Mouse (Mus musculus): ENCODE results near the gene Ptprn. TPM values are rescaled to one million over a fixed set of nuclear protein-coding genes. Genes with fewer than 3 reads are reported as not detected.
A peak's percentile ranks its signal among the peaks of the same experiment; 100 is the strongest.

Gene Ptprn
- polyA plus RNA-seq, 1 experiment from 2014 or later: 2.0 TPM

DNA sequence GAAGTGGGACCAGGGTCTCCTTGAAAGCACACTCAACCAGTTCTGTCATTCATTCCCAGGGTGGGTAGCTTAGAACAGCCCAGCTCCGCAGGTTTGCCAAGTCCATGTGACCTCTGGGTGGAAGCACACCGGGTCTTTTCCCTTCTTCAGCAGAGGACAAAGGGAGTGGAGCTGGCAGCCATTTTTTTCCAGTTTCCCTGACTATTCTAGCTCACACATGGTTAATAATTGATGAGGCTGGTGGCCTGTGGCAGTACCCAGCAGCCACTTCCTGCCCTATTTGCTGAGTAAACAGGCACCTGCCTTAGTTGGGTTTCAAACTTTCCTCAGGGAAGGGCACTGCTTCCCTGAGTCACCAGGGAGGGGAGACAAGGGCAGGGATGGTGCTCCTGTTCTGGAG is 49.9 kb downstream of the Ptprn start:
- Histone ChIP-seq H3K4me1 (ENCODE audit: control insufficient read depth, insufficient read depth, low read length) (peaks cover 23% of the 10 kb centered on the region), H3K36me3 (ENCODE audit: control insufficient read depth, insufficient read depth, low read length) (peaks cover 40% of the 10 kb centered on the region), H3K4me3 (ENCODE audit: low read depth, low read length) (no peak overlapping the region), H3K27ac (replicated peaks; ENCODE audit: low read depth, low read length) (no peak overlapping the region), H3K4me2 (ENCODE audit: low read depth, low read length) (no peak overlapping the region), H3K27me3 (replicated peaks; ENCODE audit: control insufficient read depth, insufficient read depth, low read length) (peaks cover 30% of the 10 kb centered on the region), H3K9me3 (ENCODE audit: control insufficient read depth, low read length) (no peaks in the 10 kb centered on the region), H3K9ac (ENCODE audit: low read depth, low read length) (no peak overlapping the region)
- WGBS: 82% methylated on average over 2 of the region's 2 CpGs
- ATAC-seq (ENCODE audit: low read depth) (no peak), DNase-seq (ENCODE audit: low spot score) (no peak)

DNA sequence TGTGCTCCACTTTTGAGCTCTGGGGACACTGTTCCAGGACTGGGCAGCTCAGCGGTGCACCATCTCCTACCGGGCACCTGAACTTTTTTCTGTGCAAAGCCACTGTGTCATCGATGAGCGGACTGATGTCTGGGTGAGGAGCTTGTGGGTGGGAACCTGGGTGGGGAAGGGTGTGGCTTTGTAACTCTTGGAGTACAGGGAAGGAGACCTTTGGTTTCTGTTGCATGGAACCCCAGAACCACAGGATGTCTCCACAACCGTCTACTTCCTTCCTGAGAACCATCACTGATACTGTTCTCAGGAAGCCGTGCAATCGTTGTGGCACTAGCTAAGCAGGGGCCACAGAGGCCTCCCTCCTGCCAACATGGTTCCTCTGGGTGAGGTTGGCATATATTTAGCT is 51.2 kb downstream of the Ptprn start:
- WGBS: 88% methylated on average over 7 of the region's 7 CpGs
- peaks cover 40% of the 10 kb centered on the region for H3K36me3 ChIP-seq (ENCODE audit: control insufficient read depth, insufficient read depth, low read length)
- H3K4me1 ChIP-seq (ENCODE audit: control insufficient read depth, insufficient read depth, low read length): peaks cover 24% of the 10 kb centered on the region
- DNase-seq (ENCODE audit: low spot score): no peak
- ATAC-seq (ENCODE audit: low read depth): no peak
- no peak overlapping the region for H3K27ac ChIP-seq (replicated peaks; ENCODE audit: low read depth, low read length)
- H3K4me2 ChIP-seq (ENCODE audit: low read depth, low read length): no peak overlapping the region
- H3K4me3 ChIP-seq (ENCODE audit: low read depth, low read length): no peak overlapping the region
- H3K27me3 ChIP-seq (replicated peaks; ENCODE audit: control insufficient read depth, insufficient read depth, low read length): peaks cover 16% of the 10 kb centered on the region
- H3K9ac ChIP-seq (ENCODE audit: low read depth, low read length): no peak overlapping the region
- H3K9me3 ChIP-seq (ENCODE audit: control insufficient read depth, low read length): no peaks in the 10 kb centered on the region

DNA sequence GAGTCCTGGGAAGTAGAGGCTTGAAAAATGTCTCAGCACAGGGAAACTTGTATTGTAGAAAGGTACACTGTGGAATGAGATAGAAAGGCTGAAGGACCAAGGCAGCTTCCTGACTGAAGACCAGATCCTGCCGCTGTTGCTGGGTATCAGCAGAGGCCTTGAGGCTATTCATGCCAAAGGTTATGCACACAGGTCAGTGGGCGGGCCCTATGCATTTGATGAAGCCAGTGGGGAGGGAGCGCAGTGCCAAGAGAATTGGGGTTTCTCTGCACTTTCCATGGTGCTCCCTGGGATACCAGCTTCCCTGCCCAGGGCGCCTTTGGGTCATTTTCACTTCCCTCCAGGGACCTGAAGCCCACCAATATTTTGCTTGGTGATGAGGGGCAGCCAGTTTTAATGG is 51.8 kb downstream of the Ptprn start:
- Histone ChIP-seq H3K4me2 (ENCODE audit: low read depth, low read length) (no peak overlapping the region), H3K4me3 (ENCODE audit: low read depth, low read length) (no peak overlapping the region)

DNA sequence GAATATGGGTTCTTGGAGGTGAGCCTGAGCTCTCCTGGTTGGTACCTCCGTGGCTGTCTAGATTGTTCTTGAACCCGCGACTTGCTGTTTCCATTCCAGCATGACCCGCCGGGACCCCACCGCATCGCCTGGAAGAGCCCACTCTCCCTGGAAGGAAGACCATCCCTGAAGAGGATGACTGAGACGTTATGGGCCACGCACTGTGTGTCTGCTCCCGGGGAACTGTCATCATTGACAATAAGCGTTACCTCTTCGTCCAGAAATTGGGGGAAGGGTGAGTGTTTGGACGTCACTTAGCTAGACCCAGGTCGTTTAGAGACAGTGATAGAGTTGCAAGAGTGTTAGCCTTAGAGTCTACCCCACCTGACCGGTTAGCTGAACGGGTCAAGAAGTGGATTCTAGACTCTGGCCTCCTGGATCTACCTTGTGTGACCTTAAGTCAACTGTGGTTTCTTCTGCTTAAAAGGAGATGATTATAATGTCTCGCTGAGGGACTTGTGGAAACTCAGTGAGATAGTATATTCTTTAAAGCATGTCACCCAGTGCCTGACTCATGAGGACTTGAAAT is 53.1 kb downstream of the Ptprn start:
- H3K36me3 ChIP-seq (ENCODE audit: control insufficient read depth, insufficient read depth, low read length): peaks cover 40% of the 10 kb centered on the region
- H3K9ac ChIP-seq (ENCODE audit: low read depth, low read length): peak overlapping the region; percentile 94
- peak overlapping the region; percentile 80 for H3K4me3 ChIP-seq (ENCODE audit: low read depth, low read length)
- H3K4me2 ChIP-seq (ENCODE audit: low read depth, low read length): peak overlapping the region; percentile 82
- ATAC-seq (ENCODE audit: low read depth) (no peak), DNase-seq (ENCODE audit: low spot score) (no peak)
- no peaks in the 10 kb centered on the region for H3K9me3 ChIP-seq (ENCODE audit: control insufficient read depth, low read length)
- no peak overlapping the region for H3K27ac ChIP-seq (replicated peaks; ENCODE audit: low read depth, low read length)
- H3K27me3 ChIP-seq (replicated peaks; ENCODE audit: control insufficient read depth, insufficient read depth, low read length): no peaks in the 10 kb centered on the region
- WGBS: 15% methylated on average over 17 of the region's 17 CpGs
- H3K4me1 ChIP-seq (ENCODE audit: control insufficient read depth, insufficient read depth, low read length): peaks cover 23% of the 10 kb centered on the region

More for the DNA sequence above, 51.8 kb downstream of the Ptprn start:
- Histone ChIP-seq H3K27ac (replicated peaks; ENCODE audit: low read depth, low read length) (no peak overlapping the region), H3K36me3 (ENCODE audit: control insufficient read depth, insufficient read depth, low read length) (peaks cover 40% of the 10 kb centered on the region), H3K9ac (ENCODE audit: low read depth, low read length) (no peak overlapping the region), H3K9me3 (ENCODE audit: control insufficient read depth, low read length) (no peaks in the 10 kb centered on the region), H3K27me3 (replicated peaks; ENCODE audit: control insufficient read depth, insufficient read depth, low read length) (peaks cover 11% of the 10 kb centered on the region), H3K4me1 (ENCODE audit: control insufficient read depth, insufficient read depth, low read length) (peaks cover 23% of the 10 kb centered on the region)
- no peak for ATAC-seq (ENCODE audit: low read depth)
- DNase-seq (ENCODE audit: low spot score): no peak
- WGBS: 83% methylated on average over 4 of the region's 4 CpGs

DNA sequence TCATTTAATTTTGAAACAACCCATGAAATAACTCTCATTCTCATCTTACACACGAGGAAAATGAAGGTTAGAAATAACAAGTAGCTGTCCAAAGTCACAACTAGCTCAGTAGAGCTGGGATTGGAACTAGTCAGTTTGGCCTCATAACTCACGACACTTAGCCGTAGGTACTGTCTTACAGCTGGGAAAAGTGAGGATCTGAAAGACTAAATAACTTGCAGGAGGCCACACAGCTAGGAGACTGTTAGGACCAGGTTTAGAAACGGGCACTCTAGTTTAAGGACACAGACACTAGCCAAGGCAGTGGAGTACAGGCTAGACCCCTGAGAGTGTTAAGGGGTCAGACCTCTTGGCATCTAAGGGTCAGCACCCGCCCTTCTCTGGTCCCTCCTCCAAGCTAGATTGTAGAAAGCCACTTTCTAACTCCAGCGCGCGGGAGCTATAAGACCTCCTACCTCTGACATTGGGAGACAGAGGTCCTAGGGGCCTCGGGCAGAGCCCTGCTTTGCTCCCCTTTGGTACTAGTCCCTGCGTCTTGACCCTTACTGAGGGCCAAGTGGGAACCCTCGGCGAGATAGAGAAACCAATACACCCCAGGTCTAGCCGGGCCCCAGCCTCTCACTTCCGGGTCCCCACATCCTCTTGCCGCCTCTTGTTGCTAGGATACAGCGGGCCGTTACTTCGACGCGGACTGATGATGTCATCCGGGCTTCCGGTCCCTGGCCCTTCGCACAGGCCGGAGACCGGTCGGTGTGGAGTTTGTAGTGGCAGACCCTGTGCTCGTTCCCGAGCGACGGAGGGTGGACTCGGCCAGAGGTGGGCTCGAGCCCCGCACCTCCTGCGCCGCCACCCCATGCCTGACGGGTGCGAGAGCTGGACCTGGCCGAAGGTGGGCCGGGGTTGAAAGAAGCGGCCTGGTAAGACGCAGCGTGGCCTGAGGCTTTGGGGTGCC is 53.9 kb downstream of the Ptprn start, which contains the start of the genes Glb1l and Stk16:
Gene Glb1l, minus strand, starts transcription at position 678 of the 952 bp plus-strand sequence.
Gene Stk16, plus strand, starts transcription at position 703 of the 952 bp plus-strand sequence.
- peaks cover 23% of the 10 kb centered on the region for H3K4me1 ChIP-seq (ENCODE audit: control insufficient read depth, insufficient read depth, low read length)
- 6% methylated on average over 40 of the region's 42 CpGs for whole genome bisulfite sequencing

DNA sequence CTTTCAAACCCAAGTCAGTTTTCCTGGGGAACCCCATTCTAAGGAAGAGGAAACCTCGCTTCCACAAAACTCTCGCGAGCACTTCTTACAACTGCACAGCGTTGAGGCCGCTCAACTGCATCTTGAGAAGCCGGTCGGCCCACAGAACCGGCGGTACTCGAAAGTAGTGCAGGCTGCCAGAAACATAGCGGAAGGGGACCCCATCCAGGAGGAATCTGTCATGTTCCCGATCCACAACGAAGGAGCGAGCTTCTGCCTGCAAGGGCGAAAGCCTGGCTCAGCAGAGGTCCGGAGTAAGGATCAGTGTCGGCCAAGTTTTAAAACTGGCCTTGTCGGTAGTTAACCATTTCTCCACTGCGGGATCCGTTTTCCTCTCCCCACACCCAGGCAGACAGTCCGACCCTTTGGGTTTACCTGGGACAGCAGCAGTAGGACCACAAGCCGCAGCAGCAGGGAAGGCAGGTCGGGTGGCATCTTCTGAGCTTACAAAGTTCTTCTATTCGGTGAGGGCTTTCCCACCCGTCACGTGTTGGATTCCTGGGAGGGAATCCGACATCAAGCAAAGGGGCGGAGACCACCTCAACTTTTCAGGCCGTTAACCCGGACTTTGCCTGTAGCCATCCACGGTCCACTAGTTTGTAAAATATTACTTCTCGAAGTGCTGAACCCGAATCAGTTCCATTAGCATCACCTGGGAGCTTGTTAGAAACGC is 55.2 kb downstream of the Ptprn start:
- no peak for ATAC-seq (ENCODE audit: low read depth)
- peak overlapping the region; percentile 82 for H3K4me2 ChIP-seq (ENCODE audit: low read depth, low read length)
- WGBS: 14% methylated on average over 34 of the region's 34 CpGs
- peak overlapping the region; percentile 63 for H3K27ac ChIP-seq (replicated peaks; ENCODE audit: low read depth, low read length)
- H3K9ac ChIP-seq (ENCODE audit: low read depth, low read length): peak overlapping the region; percentile 76
- peak overlapping the region; percentile 53 for H3K4me3 ChIP-seq (ENCODE audit: low read depth, low read length)
- H3K36me3 ChIP-seq (ENCODE audit: control insufficient read depth, insufficient read depth, low read length): peaks cover 20% of the 10 kb centered on the region
- H3K4me1 ChIP-seq (ENCODE audit: control insufficient read depth, insufficient read depth, low read length): peaks cover 23% of the 10 kb centered on the region
- DNase-seq (ENCODE audit: low spot score): peak; percentile 74
- H3K9me3 ChIP-seq (ENCODE audit: control insufficient read depth, low read length): no peaks in the 10 kb centered on the region
- no peaks in the 10 kb centered on the region for H3K27me3 ChIP-seq (replicated peaks; ENCODE audit: control insufficient read depth, insufficient read depth, low read length)

More for the DNA sequence above, 53.9 kb downstream of the Ptprn start, which contains the start of the genes Glb1l and Stk16:
- H3K9me3 ChIP-seq (ENCODE audit: control insufficient read depth, low read length): no peaks in the 10 kb centered on the region
- peak within 1 kb of the TSS; percentile 80 for H3K4me3 ChIP-seq (ENCODE audit: low read depth, low read length)
- peak; percentile 95 for ATAC-seq (ENCODE audit: low read depth)
- no peaks in the 10 kb centered on the region for H3K27me3 ChIP-seq (replicated peaks; ENCODE audit: control insufficient read depth, insufficient read depth, low read length)
- H3K36me3 ChIP-seq (ENCODE audit: control insufficient read depth, insufficient read depth, low read length): peaks cover 33% of the 10 kb centered on the region
- DNase-seq (ENCODE audit: low spot score): peak; percentile 97
- no peak within 1 kb of the TSS for H3K27ac ChIP-seq (replicated peaks; ENCODE audit: low read depth, low read length)
- peak within 1 kb of the TSS; percentile 82 for H3K4me2 ChIP-seq (ENCODE audit: low read depth, low read length)
- peak within 1 kb of the TSS; percentile 94 for H3K9ac ChIP-seq (ENCODE audit: low read depth, low read length)

DNA sequence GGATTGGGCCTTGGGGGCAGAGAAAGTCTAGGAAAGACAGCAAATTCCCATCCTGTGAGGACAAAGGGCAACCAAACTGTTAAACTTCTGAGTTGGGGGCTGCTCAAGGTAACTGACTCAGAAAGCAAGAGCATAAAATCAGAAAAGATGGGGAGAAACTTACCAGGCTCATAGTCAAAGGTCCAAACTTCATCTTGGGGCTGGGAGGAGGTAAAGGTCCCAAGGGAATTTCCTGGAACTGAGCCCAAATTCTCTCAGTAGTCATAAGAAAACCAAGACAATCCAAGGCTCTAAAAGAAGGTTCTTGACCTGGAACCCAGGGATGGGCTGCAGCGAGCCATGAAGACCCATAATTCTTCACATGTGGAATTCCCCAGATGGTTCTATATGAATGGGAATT is 63.1 kb downstream of the Ptprn start:
- H3K27ac ChIP-seq (replicated peaks; ENCODE audit: low read depth, low read length): no peak overlapping the region
- H3K4me3 ChIP-seq (ENCODE audit: low read depth, low read length): no peak overlapping the region
- H3K9me3 ChIP-seq (ENCODE audit: control insufficient read depth, low read length): no peaks in the 10 kb centered on the region
- WGBS: 72% methylated on average over 1 of the region's 1 CpGs
- H3K4me2 ChIP-seq (ENCODE audit: low read depth, low read length): no peak overlapping the region
- no peaks in the 10 kb centered on the region for H3K4me1 ChIP-seq (ENCODE audit: control insufficient read depth, insufficient read depth, low read length)
- no peaks in the 10 kb centered on the region for H3K27me3 ChIP-seq (replicated peaks; ENCODE audit: control insufficient read depth, insufficient read depth, low read length)
- H3K36me3 ChIP-seq (ENCODE audit: control insufficient read depth, insufficient read depth, low read length): peaks cover 40% of the 10 kb centered on the region
- no peak overlapping the region for H3K9ac ChIP-seq (ENCODE audit: low read depth, low read length)
- no peak for DNase-seq (ENCODE audit: low spot score)
- no peak for ATAC-seq (ENCODE audit: low read depth)
